Mouse (Mus musculus) neural tube, embryonic 11.5 days (tissue): ENCODE data around the gene Chst15. TPM values are rescaled to one million over a fixed set of nuclear protein-coding genes. Genes with fewer than 3 reads are reported as not detected.
A peak's percentile ranks its signal among the peaks of the same experiment; 100 is the strongest.

Experiments used
- ATAC-seq: fragments of 200-750 bp; cut with Nextera tagmentation; 2 replicates; pipeline ENCODE4 v1.8.0; 2017; ENCODE audit warnings: moderate number of reproducible peaks, mild to moderate bottlenecking, moderate TSS enrichment, moderate library complexity; ENCODE audit not compliant: insufficient read depth, low FRiP score, low TSS enrichment
- DNase-seq: peaks from one replicate; pipeline ENCODE4 v3.0.0-alpha.2; 2015; ENCODE audit warnings: low spot score
- H3K27ac ChIP-seq: fragments of 300-500 bp; sonication (generic); 2 replicates; pipeline ENCODE4 v1.5.1; 2014; ENCODE audit warnings: low read depth, mild to moderate bottlenecking, low read length
- H3K27me3 ChIP-seq: fragments of 300-500 bp; sonication (generic); 2 replicates; pipeline ENCODE4 v1.6.1; 2014; ENCODE audit warnings: mild to moderate bottlenecking, low read length, mixed read lengths; ENCODE audit not compliant: control insufficient read depth, insufficient read depth
- H3K36me3 ChIP-seq: fragments of 300-500 bp; sonication (generic); 2 replicates; pipeline ENCODE4 v1.6.1; 2014; ENCODE audit warnings: mild to moderate bottlenecking, low read length, moderate library complexity, mixed read lengths; ENCODE audit not compliant: control insufficient read depth, insufficient read depth
- H3K4me1 ChIP-seq: fragments of 300-500 bp; sonication (generic); 2 replicates; pipeline ENCODE4 v1.6.1; 2014; ENCODE audit warnings: low read length, mixed read lengths; ENCODE audit not compliant: control insufficient read depth, insufficient read depth
- H3K4me2 ChIP-seq: fragments of 300-500 bp; sonication (generic); 2 replicates; pipeline ENCODE4 v1.6.1; 2014; ENCODE audit warnings: low read depth, mild to moderate bottlenecking, moderate library complexity
- H3K4me3 ChIP-seq: fragments of 300-500 bp; sonication (generic); 2 replicates; pipeline ENCODE4 v1.5.1; 2014; ENCODE audit warnings: low read depth, low read length
- H3K9ac ChIP-seq: fragments of 300-500 bp; sonication (generic); 2 replicates; pipeline ENCODE4 v1.6.1; 2014; ENCODE audit warnings: mild to moderate bottlenecking, low read length
- H3K9me3 ChIP-seq: fragments of 300-500 bp; sonication (generic); 2 replicates; pipeline ENCODE4 v1.6.1; 2016; ENCODE audit warnings: low read length; ENCODE audit not compliant: control insufficient read depth
- WGBS: fragments of 180-500 bp; shearing (Covaris S2); extraction: QIAGEN DNeasy Blood & Tissue Kit; methylation state at CpG from one replicate; pipeline ENCODE4 v1.1.7; 2014; 5-methylcytosine and 5-hydroxymethylcytosine counted together
- polyA plus RNA-seq: library from polyadenylated mRNA; unstranded; fragments of >200 nt; fragmentation: Nextera tagmentation; extraction: Ambion mirVana; gene quantifications from 2 replicates; pipeline ENCODE4 v1.2.1, GENCODE M21; 2014

Chst15 gene
- polyA plus RNA-seq, 1 experiment from 2014 or later: 31.3 TPM

- Histone ChIP-seq H3K27me3 (no peaks in the 10 kb centered on the region), H3K4me3 (no peak overlapping the region), H3K9ac (no peak overlapping the region), H3K4me2 (no peak overlapping the region), H3K4me1 (peaks cover 30% of the 10 kb centered on the region), H3K27ac (no peak overlapping the region), H3K9me3 (no peaks in the 10 kb centered on the region), H3K36me3 (no peaks in the 10 kb centered on the region)
- 89% methylated on average over 2 of the region's 2 CpGs for WGBS
- ATAC-seq (no peak), DNase-seq (no peak)
Measured at GRCm38 (mm10) chr7:132282576-132282975, 34.5 kb downstream of the Chst15 start.

GRCm38 (mm10) chr7:132282161-132282560 is 34.9 kb downstream of the Chst15 start:
- DNase-seq: no peak
- ATAC-seq: no peak
- 87% methylated on average over 3 of the region's 3 CpGs for WGBS
- H3K27me3 ChIP-seq: no peaks in the 10 kb centered on the region
- H3K4me1 ChIP-seq: peaks cover 26% of the 10 kb centered on the region
- H3K36me3 ChIP-seq: no peaks in the 10 kb centered on the region
- H3K27ac ChIP-seq: 0 out of 2 replicates have a peak overlapping the region, but pooled peaks have one; percentile 35
- H3K9me3 ChIP-seq: no peaks in the 10 kb centered on the region
- H3K9ac ChIP-seq: no peak overlapping the region
- no peak overlapping the region for H3K4me3 ChIP-seq
- no peak overlapping the region for H3K4me2 ChIP-seq

GRCm38 (mm10) chr7:132281753-132282152 is 35.3 kb downstream of the Chst15 start:
- Histone ChIP-seq H3K9me3 (no peaks in the 10 kb centered on the region), H3K27ac (0 out of 2 replicates have a peak overlapping the region, but pooled peaks have one; percentile 35), H3K4me3 (no peak overlapping the region), H3K4me1 (peaks cover 23% of the 10 kb centered on the region), H3K4me2 (no peak overlapping the region), H3K36me3 (no peaks in the 10 kb centered on the region), H3K27me3 (no peaks in the 10 kb centered on the region), H3K9ac (no peak overlapping the region)
- DNase-seq (peak; percentile 39), ATAC-seq (no peak)
- WGBS: 73% methylated on average over 4 of the region's 4 CpGs

- DNase-seq: no peak
- Histone ChIP-seq H3K36me3 (no peaks in the 10 kb centered on the region), H3K4me3 (no peak overlapping the region), H3K9ac (no peak overlapping the region), H3K27ac (no peak overlapping the region), H3K4me1 (peaks cover 7% of the 10 kb centered on the region; the same call in 1 of the 2 replicates), H3K4me2 (no peak overlapping the region), H3K27me3 (no peaks in the 10 kb centered on the region), H3K9me3 (no peaks in the 10 kb centered on the region)
- ATAC-seq: no peak
- 83% methylated on average over 3 of the region's 3 CpGs for WGBS
Measured at GRCm38 (mm10) chr7:132278658-132279057, 38.4 kb downstream of the Chst15 start.

- ATAC-seq (no peak), DNase-seq (no peak)
- H3K4me1 ChIP-seq: peaks cover 4% of the 10 kb centered on the region; the same call in 1 of the 2 replicates
- H3K4me3 ChIP-seq: no peak overlapping the region
- no peaks in the 10 kb centered on the region for H3K36me3 ChIP-seq
- H3K9me3 ChIP-seq: no peaks in the 10 kb centered on the region
- no peak overlapping the region for H3K27ac ChIP-seq
- H3K9ac ChIP-seq: no peak overlapping the region
- WGBS: 90% methylated on average over 5 of the region's 5 CpGs
- H3K27me3 ChIP-seq: no peaks in the 10 kb centered on the region
- H3K4me2 ChIP-seq: no peak overlapping the region
Measured at GRCm38 (mm10) chr7:132276287-132276686, 40.7 kb downstream of the Chst15 start.

GRCm38 (mm10) chr7:132273741-132274513 is 43.1 kb downstream of the Chst15 start:
- 67% methylated on average over 2 of the region's 2 CpGs for WGBS
- Histone ChIP-seq H3K9me3 (no peaks in the 10 kb centered on the region), H3K4me2 (no peak overlapping the region), H3K4me3 (no peak overlapping the region), H3K4me1 (peaks cover 4% of the 10 kb centered on the region; the same call in 1 of the 2 replicates), H3K36me3 (peaks cover 3% of the 10 kb centered on the region; the same call in 1 of the 2 replicates), H3K27ac (no peak overlapping the region), H3K9ac (no peak overlapping the region), H3K27me3 (no peaks in the 10 kb centered on the region)
- DNase-seq (no peak), ATAC-seq (no peak)

GRCm38 (mm10) chr7:132272984-132273383 is 44.0 kb downstream of the Chst15 start:
- DNase-seq (no peak), ATAC-seq (no peak)
- Histone ChIP-seq H3K27me3 (no peaks in the 10 kb centered on the region), H3K4me1 (no peaks in the 10 kb centered on the region), H3K9ac (no peak overlapping the region), H3K4me3 (no peak overlapping the region), H3K4me2 (no peak overlapping the region), H3K36me3 (peaks cover 4% of the 10 kb centered on the region; the same call in 1 of the 2 replicates), H3K9me3 (no peaks in the 10 kb centered on the region), H3K27ac (no peak overlapping the region)
- WGBS: 94% methylated on average over 5 of the region's 5 CpGs

GRCm38 (mm10) chr7:132270364-132270763 is 46.7 kb downstream of the Chst15 start:
- no peak overlapping the region for H3K4me3 ChIP-seq
- H3K4me1 ChIP-seq: peaks cover 2% of the 10 kb centered on the region; the same call in 1 of the 2 replicates
- H3K27ac ChIP-seq: no peak overlapping the region
- ATAC-seq: no peak
- 90% methylated on average over 8 of the region's 8 CpGs for WGBS
- no peak for DNase-seq
- H3K36me3 ChIP-seq: peaks cover 9% of the 10 kb centered on the region; the same call in 1 of the 2 replicates
- no peak overlapping the region for H3K4me2 ChIP-seq
- H3K9ac ChIP-seq: no peak overlapping the region
- H3K9me3 ChIP-seq: no peaks in the 10 kb centered on the region
- H3K27me3 ChIP-seq: no peaks in the 10 kb centered on the region

- WGBS: 89% methylated on average over 3 of the region's 3 CpGs
- Histone ChIP-seq H3K36me3 (peaks cover 9% of the 10 kb centered on the region; the same call in 1 of the 2 replicates), H3K4me1 (peaks cover 2% of the 10 kb centered on the region; the same call in 1 of the 2 replicates), H3K27ac (no peak overlapping the region), H3K27me3 (no peaks in the 10 kb centered on the region), H3K4me2 (no peak overlapping the region), H3K9me3 (no peaks in the 10 kb centered on the region), H3K4me3 (no peak overlapping the region), H3K9ac (no peak overlapping the region)
- DNase-seq (no peak), ATAC-seq (no peak)
Measured at GRCm38 (mm10) chr7:132269661-132270060, 47.4 kb downstream of the Chst15 start.
